Mouse (Mus musculus): ENCODE measurements around the gene Ulk4. TPM values are rescaled to one million over a fixed set of nuclear protein-coding genes. Genes with fewer than 3 reads are reported as not detected.

The Ulk4 gene
- polyA plus RNA-seq, 1 experiment, result not detected

- TF ChIP-seq FLI1 (IDR thresholded peaks at IDR 0.05; ENCODE audit: low read length) (no peak), GATA1 (IDR thresholded peaks at IDR 0.05; ENCODE audit: borderline replicate concordance, low read length) (no peak)
- Histone ChIP-seq H3K4me1 (no peaks in the 10 kb centered on the region), H3K4me3 (replicated peaks) (no peak overlapping the region), H3K36me3 (replicated peaks; ENCODE audit: low read length) (no peaks in the 10 kb centered on the region), H3K9me3 (peaks cover 13% of the 10 kb centered on the region; the same call in 1 of the 2 replicates), H3K27me3 (replicated peaks) (peaks cover 7% of the 10 kb centered on the region)
Observed at GRCm38 (mm10) chr9:121129533-121129932, 147.5 kb downstream of the Ulk4 start.

- Histone ChIP-seq H3K4me3 (replicated peaks) (no peak overlapping the region), H3K4me1 (0 out of 2 replicates have a peak, but pooled peaks cover 3% of the 10 kb centered on the region), H3K9me3 (peaks cover 19% of the 10 kb centered on the region), H3K27me3 (replicated peaks) (peaks cover 7% of the 10 kb centered on the region), H3K36me3 (replicated peaks; ENCODE audit: low read length) (no peaks in the 10 kb centered on the region)
- TF ChIP-seq FLI1 (IDR thresholded peaks at IDR 0.05; ENCODE audit: low read length) (no peak), GATA1 (IDR thresholded peaks at IDR 0.05; ENCODE audit: borderline replicate concordance, low read length) (no peak)
Observed at GRCm38 (mm10) chr9:121128934-121129333, 148.1 kb downstream of the Ulk4 start.

GRCm38 (mm10) chr9:121127025-121127424 lies 150.0 kb downstream of the Ulk4 start:
- peaks cover 5% of the 10 kb centered on the region; the same call in 1 of the 2 replicates for H3K4me1 ChIP-seq
- no peak overlapping the region for H3K4me3 ChIP-seq (replicated peaks)
- peaks cover 6% of the 10 kb centered on the region for H3K27me3 ChIP-seq (replicated peaks)
- no peaks in the 10 kb centered on the region for H3K36me3 ChIP-seq (replicated peaks; ENCODE audit: low read length)
- TF ChIP-seq GATA1 (IDR thresholded peaks at IDR 0.05; ENCODE audit: borderline replicate concordance, low read length) (no peak), FLI1 (IDR thresholded peaks at IDR 0.05; ENCODE audit: low read length) (no peak)
- H3K9me3 ChIP-seq, result peaks cover 23% of the 10 kb centered on the region

GRCm38 (mm10) chr9:121124705-121125104 lies 152.3 kb downstream of the Ulk4 start:
- peaks cover 23% of the 10 kb centered on the region for H3K9me3 ChIP-seq
- no peak overlapping the region for H3K4me3 ChIP-seq (replicated peaks)
- TF ChIP-seq GATA1 (IDR thresholded peaks at IDR 0.05; ENCODE audit: borderline replicate concordance, low read length) (no peak), FLI1 (IDR thresholded peaks at IDR 0.05; ENCODE audit: low read length) (no peak)
- H3K36me3 ChIP-seq (replicated peaks; ENCODE audit: low read length), result no peaks in the 10 kb centered on the region
- peaks cover 6% of the 10 kb centered on the region for H3K27me3 ChIP-seq (replicated peaks)
- H3K4me1 ChIP-seq, result peaks cover 5% of the 10 kb centered on the region; the same call in 1 of the 2 replicates

GRCm38 (mm10) chr9:121122039-121122438 lies 155.0 kb downstream of the Ulk4 start:
- peaks cover 5% of the 10 kb centered on the region; the same call in 1 of the 2 replicates for H3K4me1 ChIP-seq
- H3K27me3 ChIP-seq (replicated peaks), result peaks cover 6% of the 10 kb centered on the region
- no peak for TF ChIP-seq FLI1 (IDR thresholded peaks at IDR 0.05; ENCODE audit: low read length)
- no peak for TF ChIP-seq GATA1 (IDR thresholded peaks at IDR 0.05; ENCODE audit: borderline replicate concordance, low read length)
- H3K9me3 ChIP-seq, result peaks cover 16% of the 10 kb centered on the region
- no peak overlapping the region for H3K4me3 ChIP-seq (replicated peaks)
- no peaks in the 10 kb centered on the region for H3K36me3 ChIP-seq (replicated peaks; ENCODE audit: low read length)

GRCm38 (mm10) chr9:121117936-121118335 lies 159.1 kb downstream of the Ulk4 start:
- H3K4me1 ChIP-seq, result peaks cover 3% of the 10 kb centered on the region; the same call in 1 of the 2 replicates
- H3K4me3 ChIP-seq (replicated peaks), result no peak overlapping the region
- TF ChIP-seq FLI1 (IDR thresholded peaks at IDR 0.05; ENCODE audit: low read length) (no peak), GATA1 (IDR thresholded peaks at IDR 0.05; ENCODE audit: borderline replicate concordance, low read length) (no peak)
- no peaks in the 10 kb centered on the region for H3K36me3 ChIP-seq (replicated peaks; ENCODE audit: low read length)
- H3K27me3 ChIP-seq (replicated peaks), result peaks cover 8% of the 10 kb centered on the region
- H3K9me3 ChIP-seq, result no peaks in the 10 kb centered on the region

- H3K4me3 ChIP-seq (replicated peaks), result no peak overlapping the region
- H3K9me3 ChIP-seq, result no peaks in the 10 kb centered on the region
- TF ChIP-seq FLI1 (IDR thresholded peaks at IDR 0.05; ENCODE audit: low read length), result no peak
- TF ChIP-seq GATA1 (IDR thresholded peaks at IDR 0.05; ENCODE audit: borderline replicate concordance, low read length), result no peak
- peaks cover 21% of the 10 kb centered on the region for H3K27me3 ChIP-seq (replicated peaks)
- H3K36me3 ChIP-seq (replicated peaks; ENCODE audit: low read length), result no peaks in the 10 kb centered on the region
- no peaks in the 10 kb centered on the region for H3K4me1 ChIP-seq
Observed at GRCm38 (mm10) chr9:121112131-121112530, 164.9 kb downstream of the Ulk4 start.

- H3K4me3 ChIP-seq (replicated peaks), result no peak overlapping the region
- TF ChIP-seq GATA1 (IDR thresholded peaks at IDR 0.05; ENCODE audit: borderline replicate concordance, low read length) (no peak), FLI1 (IDR thresholded peaks at IDR 0.05; ENCODE audit: low read length) (no peak)
- no peaks in the 10 kb centered on the region for H3K4me1 ChIP-seq
- no peaks in the 10 kb centered on the region for H3K36me3 ChIP-seq (replicated peaks; ENCODE audit: low read length)
- H3K27me3 ChIP-seq (replicated peaks), result peaks cover 19% of the 10 kb centered on the region
- H3K9me3 ChIP-seq, result no peaks in the 10 kb centered on the region
Observed at GRCm38 (mm10) chr9:121108110-121108509, 168.9 kb downstream of the Ulk4 start.

GRCm38 (mm10) chr9:121107643-121108042 lies 169.4 kb downstream of the Ulk4 start:
- Histone ChIP-seq H3K27me3 (replicated peaks) (peaks cover 19% of the 10 kb centered on the region), H3K36me3 (replicated peaks; ENCODE audit: low read length) (no peaks in the 10 kb centered on the region), H3K4me3 (replicated peaks) (no peak overlapping the region), H3K9me3 (no peaks in the 10 kb centered on the region), H3K4me1 (no peaks in the 10 kb centered on the region)
- TF ChIP-seq GATA1 (IDR thresholded peaks at IDR 0.05; ENCODE audit: borderline replicate concordance, low read length) (no peak), FLI1 (IDR thresholded peaks at IDR 0.05; ENCODE audit: low read length) (no peak)

- Histone ChIP-seq H3K27me3 (replicated peaks) (peaks cover 19% of the 10 kb centered on the region), H3K4me3 (replicated peaks) (no peak overlapping the region)
- TF ChIP-seq FLI1 (IDR thresholded peaks at IDR 0.05; ENCODE audit: low read length), result no peak
- no peak for TF ChIP-seq GATA1 (IDR thresholded peaks at IDR 0.05; ENCODE audit: borderline replicate concordance, low read length)
Observed at GRCm38 (mm10) chr9:121107101-121107500, 169.9 kb downstream of the Ulk4 start.

GRCm38 (mm10) chr9:121101516-121101915 lies 175.5 kb downstream of the Ulk4 start:
- TF ChIP-seq FLI1 (IDR thresholded peaks at IDR 0.05; ENCODE audit: low read length) (no peak), GATA1 (IDR thresholded peaks at IDR 0.05; ENCODE audit: borderline replicate concordance, low read length) (no peak)
- Histone ChIP-seq H3K36me3 (replicated peaks; ENCODE audit: low read length) (no peaks in the 10 kb centered on the region), H3K27me3 (replicated peaks) (peaks cover 4% of the 10 kb centered on the region), H3K9me3 (peaks cover 10% of the 10 kb centered on the region), H3K4me3 (replicated peaks) (no peak overlapping the region), H3K4me1 (no peaks in the 10 kb centered on the region)

More at GRCm38 (mm10) chr9:121107101-121107500, 169.9 kb downstream of the Ulk4 start:
- Histone ChIP-seq H3K36me3 (replicated peaks; ENCODE audit: low read length) (no peaks in the 10 kb centered on the region), H3K9me3 (no peaks in the 10 kb centered on the region), H3K4me1 (no peaks in the 10 kb centered on the region)

Data from megakaryocyte, embryonic 14.5 days (primary cell).